Mouse (Mus musculus): ENCODE results near the gene Apol9a.

DNA sequence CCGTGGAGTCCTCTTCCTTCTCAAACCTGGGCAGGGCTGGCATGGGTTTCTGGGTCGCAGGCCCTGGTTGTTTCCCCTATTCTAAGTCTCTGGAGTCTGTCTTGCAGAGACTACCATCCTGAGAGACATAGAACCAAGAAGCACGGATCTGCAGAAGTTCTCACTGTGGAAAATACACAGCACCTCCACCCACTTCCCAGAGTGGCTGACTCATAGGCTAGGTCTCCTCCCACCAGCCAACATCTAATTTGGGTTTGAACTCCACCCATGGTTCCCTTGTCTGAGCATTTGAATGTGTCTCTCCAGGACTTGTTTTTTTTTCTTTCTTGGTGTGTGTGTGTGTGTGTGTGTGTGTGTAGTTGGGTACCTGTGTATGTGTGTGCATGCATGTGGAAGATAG is 46.9 kb downstream of the Apol9a start:
- TF ChIP-seq CTCF (IDR thresholded peaks at IDR 0.05; ENCODE audit: low read depth) (no peak), EP300 (IDR thresholded peaks at IDR 0.05; ENCODE audit: low read depth) (no peak)

Measured in liver, postnatal 0 days (tissue).